Mouse (Mus musculus): Measurements from ENCODE around the gene Tecr.

The Tecr gene

DNA sequence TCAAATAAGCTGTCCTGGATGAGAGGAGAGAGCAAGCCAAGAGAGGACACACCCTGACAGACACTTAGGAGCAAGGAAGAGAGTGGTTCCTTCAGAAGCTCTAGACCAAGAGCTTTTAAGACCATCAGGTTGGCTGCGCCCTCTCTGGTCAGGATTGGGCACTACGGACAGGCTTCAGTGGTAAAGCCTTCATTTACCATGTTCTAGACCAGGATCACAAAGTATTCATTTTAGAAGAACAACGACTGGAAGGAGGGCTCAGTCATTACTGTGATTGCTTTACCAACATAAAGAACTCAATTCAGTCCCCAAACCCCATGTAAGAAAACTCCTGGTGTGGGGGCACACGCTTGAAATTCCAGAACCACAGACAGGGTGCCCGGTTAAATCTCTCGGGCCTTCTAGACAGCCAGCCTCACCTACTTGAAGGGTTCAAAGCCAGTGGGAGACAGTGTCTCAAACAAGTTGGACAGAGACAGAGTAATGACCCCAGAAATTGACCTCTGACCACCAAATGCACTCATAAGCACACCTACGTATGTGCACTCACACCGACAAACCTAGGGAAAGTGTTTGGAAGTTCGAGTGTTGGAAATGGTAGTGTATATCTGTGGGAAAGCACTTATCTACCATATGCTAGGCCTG is 41.9 kb downstream of the Tecr start:
- no peak for DNase-seq (ENCODE audit: low spot score)

GRCm38 (mm10) chr8:83563246-83563645 is 44.5 kb downstream of the Tecr start:
- DNase-seq (ENCODE audit: low spot score) = no peak

DNA sequence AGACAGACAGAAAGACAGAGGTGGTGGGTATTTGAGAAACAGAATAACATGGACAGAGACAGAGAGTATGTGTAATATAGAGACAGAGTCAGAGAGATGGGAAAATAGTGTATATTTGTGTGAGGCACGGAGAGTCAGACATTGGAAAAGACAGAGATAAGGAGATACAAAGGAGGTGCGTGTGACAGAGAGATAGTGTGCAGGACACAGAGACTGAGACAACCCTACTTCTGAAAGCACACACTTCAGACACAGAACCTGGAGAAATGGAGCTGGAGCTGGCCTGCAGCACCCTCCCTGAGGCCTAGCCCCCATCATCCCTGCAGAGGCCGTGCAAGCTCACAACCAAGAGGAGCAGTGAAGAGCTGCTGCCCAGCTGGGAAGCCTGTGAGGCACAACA is 45.1 kb downstream of the Tecr start:
- DNase-seq (ENCODE audit: low spot score) = no peak

- DNase-seq (ENCODE audit: low spot score) = no peak
Measured at GRCm38 (mm10) chr8:83535736-83536135, 72.0 kb downstream of the Tecr start, which contains the start of gene Olfr370. TSS of gene Olfr370 (plus strand) at chr8:83535780.

GRCm38 (mm10) chr8:83534802-83535201 is 73.0 kb downstream of the Tecr start:
- no peak for DNase-seq (ENCODE audit: low spot score)

Data from testis, postnatal 14 days (tissue).